Mouse (Mus musculus) brain, embryonic 14.5 days (tissue): Measurements from ENCODE around the gene Tet1.

Source experiments
- CTCF ChIP-seq: fragments of 200-500 bp; IDR thresholded peaks from 2 replicates; pipeline ENCODE4 v1.5.1; 2012; ENCODE audit warnings: inconsistent platforms, mild to moderate bottlenecking, moderate library complexity, borderline replicate concordance; ENCODE audit not compliant: insufficient read depth, insufficient read length; ENCODE audit errors: extremely low read depth
- POLR2A ChIP-seq: fragments of 200-500 bp; IDR thresholded peaks from 2 replicates; pipeline ENCODE4 v1.6.1; 2012; ENCODE audit warnings: mild to moderate bottlenecking, inconsistent platforms, borderline replicate concordance; ENCODE audit not compliant: poor library complexity, insufficient read depth, insufficient read length, severe bottlenecking; ENCODE audit errors: extremely low read depth

DNA sequence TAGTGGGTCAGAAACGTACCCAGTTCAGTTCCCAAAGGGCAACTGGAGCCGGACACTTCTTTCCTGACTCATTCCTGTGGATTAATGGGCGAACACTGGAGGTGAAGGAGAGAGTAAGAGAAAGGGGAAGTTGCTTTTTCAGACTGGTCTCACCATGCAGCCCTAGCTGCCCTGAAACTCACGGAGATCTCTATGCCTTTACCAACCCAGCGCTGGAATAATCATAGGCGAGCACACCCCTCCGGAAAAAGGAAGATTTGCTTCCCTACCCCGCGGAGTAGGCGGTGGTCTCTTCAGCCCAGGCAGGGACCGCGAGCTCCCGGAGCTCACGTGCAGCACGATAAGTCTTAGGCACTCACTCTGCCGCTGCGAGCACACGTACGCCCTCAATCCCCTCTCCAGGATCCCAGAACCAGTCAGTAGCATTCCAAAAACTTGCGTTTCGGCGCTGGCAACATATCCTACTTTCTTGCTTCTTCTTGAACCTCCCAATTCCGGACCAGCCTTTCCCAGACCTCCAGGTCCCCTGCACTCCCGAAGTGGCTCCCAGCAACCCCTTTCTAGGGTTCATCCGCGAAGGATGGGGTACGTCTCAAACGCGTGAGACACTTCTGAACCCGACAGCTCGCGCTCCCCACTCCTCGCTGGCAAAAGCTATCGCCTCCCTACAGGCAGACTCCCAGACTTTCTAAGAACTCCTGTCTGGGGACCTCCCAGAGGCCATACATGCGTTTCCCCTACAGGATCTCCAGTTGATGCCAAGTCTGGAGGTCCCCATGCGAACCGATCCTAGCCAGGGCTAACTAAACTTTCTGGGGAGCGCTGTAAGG lies 22.6 kb downstream of the Tet1 start:
- TF ChIP-seq CTCF = no peak
- TF ChIP-seq POLR2A = no peak
